Mouse (Mus musculus) hindbrain, embryonic 11.5 days (tissue): ENCODE measurements around the gene Rbm17. TPM values are rescaled to one million over a fixed set of nuclear protein-coding genes. Genes with fewer than 3 reads are reported as not detected.

Experiments used
- ATAC-seq: fragments of 200-750 bp; cut with Nextera tagmentation; 2 replicates; pipeline ENCODE4 v1.8.0; 2017; ENCODE audit warnings: mild to moderate bottlenecking, moderate TSS enrichment, moderate library complexity; ENCODE audit not compliant: low FRiP score
- DNase-seq: peaks from one replicate; pipeline ENCODE4 v3.0.0-alpha.2; 2015; ENCODE audit warnings: low spot score
- H3K27ac ChIP-seq: fragments of 300-500 bp; sonication (generic); 2 replicates; pipeline ENCODE4 v1.5.1; 2014; ENCODE audit warnings: mild to moderate bottlenecking, low read depth, low read length
- H3K27me3 ChIP-seq: fragments of 300-500 bp; sonication (generic); 2 replicates; pipeline ENCODE4 v1.6.1; 2014; ENCODE audit warnings: mild to moderate bottlenecking, low read length, moderate library complexity, mixed read lengths; ENCODE audit not compliant: control insufficient read depth, insufficient read depth
- H3K36me3 ChIP-seq: fragments of 300-500 bp; sonication (generic); 2 replicates; pipeline ENCODE4 v1.6.1; 2014; ENCODE audit warnings: mild to moderate bottlenecking, low read length, moderate library complexity, mixed read lengths; ENCODE audit not compliant: control insufficient read depth, insufficient read depth
- H3K4me1 ChIP-seq: fragments of 300-500 bp; sonication (generic); replicated peaks from 2 replicates; pipeline ENCODE4 v1.6.1; 2014; ENCODE audit warnings: low read length, mixed read lengths; ENCODE audit not compliant: control insufficient read depth, insufficient read depth
- H3K4me2 ChIP-seq: fragments of 300-500 bp; sonication (generic); replicated peaks from 2 replicates; pipeline ENCODE4 v1.6.1; 2014; ENCODE audit warnings: mild to moderate bottlenecking, low read depth, low read length
- H3K4me3 ChIP-seq: fragments of 300-500 bp; sonication (generic); 2 replicates; pipeline ENCODE4 v1.5.1; 2014; ENCODE audit warnings: low read depth, low read length
- H3K9ac ChIP-seq: fragments of 300-500 bp; sonication (generic); 2 replicates; pipeline ENCODE4 v1.6.1; 2014; ENCODE audit warnings: low read depth, low read length
- H3K9me3 ChIP-seq: fragments of 300-500 bp; sonication (generic); 2 replicates; pipeline ENCODE4 v1.6.1; 2016; ENCODE audit warnings: low read length; ENCODE audit not compliant: control insufficient read depth
- WGBS: fragments of 180-500 bp; shearing (Covaris S2); extraction: QIAGEN DNeasy Blood & Tissue Kit; methylation state at CpG from one replicate; pipeline ENCODE4 v1.1.7; 2014; 5-methylcytosine and 5-hydroxymethylcytosine counted together
- polyA plus RNA-seq: library from polyadenylated mRNA; unstranded; fragments of >200 nt; fragmentation: Nextera tagmentation; extraction: Ambion mirVana; gene quantifications from 2 replicates; pipeline ENCODE4 v1.2.1, GENCODE M21; 2014

Rbm17 gene
- 178 and 191 TPM in 2 replicates for polyA plus RNA-seq

DNA sequence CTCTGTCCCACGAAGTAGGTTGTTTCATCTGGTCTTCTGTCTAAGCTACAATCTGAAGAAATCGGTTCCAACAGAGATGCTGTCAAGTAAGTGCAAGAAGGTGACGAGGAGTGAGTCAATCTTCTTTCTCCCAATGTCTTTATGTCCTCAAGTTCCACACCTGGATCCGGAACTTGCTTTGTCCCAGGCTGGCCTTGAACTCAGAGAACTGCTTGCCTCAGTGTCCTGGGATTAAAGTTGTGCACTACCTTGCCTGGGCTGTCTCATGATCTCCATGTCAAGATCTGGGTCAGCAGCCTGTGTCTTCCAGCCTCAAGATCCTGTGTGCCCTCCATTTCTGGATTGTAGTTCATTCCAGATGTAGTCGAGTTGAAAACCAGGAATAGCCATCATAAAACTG is at the start of gene Rbm17:
Gene Rbm17 (minus strand): TSS at position 101 of the 400 bp plus-strand sequence.
- Histone ChIP-seq H3K27me3 (no peaks in the 10 kb centered on the region), H3K27ac (peak within 1 kb of the TSS; percentile 61; the same call in 1 of the 2 replicates), H3K4me2 (no peak within 1 kb of the TSS), H3K36me3 (0 out of 2 replicates have a peak, but pooled peaks cover 2% of the 10 kb centered on the region), H3K4me1 (no peaks in the 10 kb centered on the region), H3K4me3 (peak within 1 kb of the TSS; percentile 92), H3K9me3 (no peaks in the 10 kb centered on the region), H3K9ac (peak within 1 kb of the TSS; percentile 97)
- WGBS = 86% methylated on average over 5 of the region's 5 CpGs
- no peak for DNase-seq
- ATAC-seq = no peak

GRCm38 (mm10) chr2:11653330-11653729 is 49.4 kb upstream of the Rbm17 start:
- ATAC-seq = no peak
- no peak overlapping the region for H3K27ac ChIP-seq
- no peaks in the 10 kb centered on the region for H3K27me3 ChIP-seq
- H3K4me1 ChIP-seq = no peaks in the 10 kb centered on the region
- H3K9ac ChIP-seq = no peak overlapping the region
- no peaks in the 10 kb centered on the region for H3K9me3 ChIP-seq
- no peak overlapping the region for H3K4me2 ChIP-seq
- no peaks in the 10 kb centered on the region for H3K36me3 ChIP-seq
- no peak overlapping the region for H3K4me3 ChIP-seq
- WGBS = 63% methylated on average over 6 of the region's 6 CpGs
- DNase-seq = no peak

DNA sequence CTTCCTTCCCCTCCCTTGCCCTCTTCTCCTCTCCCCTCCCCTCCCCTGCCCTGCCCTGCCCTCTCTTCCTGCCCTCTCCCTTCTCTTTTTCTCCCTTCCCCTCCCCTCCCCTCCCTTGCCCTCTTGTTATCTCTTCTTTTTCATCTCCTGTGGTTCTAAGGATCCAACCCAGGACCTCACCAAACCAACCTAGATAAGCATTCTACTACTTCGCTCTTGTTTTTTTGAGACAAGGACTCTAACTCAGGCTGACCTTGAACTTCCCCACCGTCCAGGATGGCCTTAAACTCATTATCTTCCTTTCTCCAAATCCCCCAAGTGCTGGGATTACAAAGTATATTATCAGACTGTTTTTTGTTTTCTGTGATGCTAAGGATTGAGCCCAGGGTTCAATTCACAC is 48.8 kb upstream of the Rbm17 start:
- ATAC-seq (no peak), DNase-seq (no peak)
- Histone ChIP-seq H3K27ac (no peak overlapping the region), H3K4me1 (no peaks in the 10 kb centered on the region), H3K4me3 (no peak overlapping the region), H3K9ac (no peak overlapping the region), H3K27me3 (no peaks in the 10 kb centered on the region), H3K4me2 (no peak overlapping the region), H3K9me3 (no peaks in the 10 kb centered on the region), H3K36me3 (no peaks in the 10 kb centered on the region)
- 73% methylated on average over 2 of the region's 2 CpGs for WGBS

DNA sequence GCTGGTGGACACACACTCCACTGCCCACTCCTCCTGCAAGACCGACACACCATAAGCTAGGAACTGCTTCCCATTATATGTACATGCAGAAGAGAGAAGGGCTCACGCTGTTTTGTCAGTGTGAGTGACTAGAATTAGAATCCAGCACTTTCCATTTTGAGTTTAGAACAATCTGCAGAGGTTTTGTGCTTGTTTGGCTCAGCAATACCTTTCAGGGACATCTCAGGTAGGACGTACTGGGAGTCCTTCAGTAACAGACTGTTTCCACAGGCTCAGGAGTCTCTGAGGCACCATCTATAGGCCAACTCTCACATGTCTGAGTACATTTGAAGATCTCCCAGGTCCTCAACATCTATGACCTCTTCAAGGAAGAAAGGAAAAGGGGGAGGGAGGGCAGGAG is 48.2 kb upstream of the Rbm17 start:
- no peak overlapping the region for H3K4me3 ChIP-seq
- H3K4me1 ChIP-seq = no peaks in the 10 kb centered on the region
- H3K4me2 ChIP-seq = no peak overlapping the region
- no peak for DNase-seq
- ATAC-seq = no peak
- H3K27ac ChIP-seq = no peak overlapping the region
- no peaks in the 10 kb centered on the region for H3K27me3 ChIP-seq
- no peaks in the 10 kb centered on the region for H3K9me3 ChIP-seq
- 75% methylated on average over 3 of the region's 3 CpGs for WGBS
- no peak overlapping the region for H3K9ac ChIP-seq
- no peaks in the 10 kb centered on the region for H3K36me3 ChIP-seq

DNA sequence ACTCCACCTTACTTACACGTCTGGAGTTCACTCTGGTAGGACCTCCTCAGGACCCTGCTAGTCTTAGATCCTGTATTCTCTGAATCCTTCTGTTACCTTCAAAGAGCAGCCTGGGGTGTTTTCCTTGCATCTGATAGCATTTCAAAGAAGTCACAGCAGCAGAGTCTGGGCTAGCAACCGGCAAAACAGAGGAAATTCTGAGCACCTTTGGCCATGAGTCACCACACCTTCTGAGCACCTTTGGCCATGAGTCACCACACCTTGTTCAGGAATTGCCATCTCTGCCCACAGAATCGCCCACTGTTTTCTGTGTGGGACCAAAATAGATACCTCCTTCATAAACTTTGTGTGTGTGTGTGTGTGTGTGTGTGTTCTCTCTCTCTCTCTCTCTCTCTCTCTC is 47.5 kb upstream of the Rbm17 start:
- Histone ChIP-seq H3K4me1 (no peaks in the 10 kb centered on the region), H3K27ac (no peak overlapping the region), H3K36me3 (no peaks in the 10 kb centered on the region), H3K27me3 (no peaks in the 10 kb centered on the region), H3K4me3 (no peak overlapping the region), H3K9me3 (no peaks in the 10 kb centered on the region), H3K9ac (no peak overlapping the region), H3K4me2 (no peak overlapping the region)
- no peak for ATAC-seq
- no peak for DNase-seq
- WGBS = 52% methylated on average over 3 of the region's 3 CpGs

DNA sequence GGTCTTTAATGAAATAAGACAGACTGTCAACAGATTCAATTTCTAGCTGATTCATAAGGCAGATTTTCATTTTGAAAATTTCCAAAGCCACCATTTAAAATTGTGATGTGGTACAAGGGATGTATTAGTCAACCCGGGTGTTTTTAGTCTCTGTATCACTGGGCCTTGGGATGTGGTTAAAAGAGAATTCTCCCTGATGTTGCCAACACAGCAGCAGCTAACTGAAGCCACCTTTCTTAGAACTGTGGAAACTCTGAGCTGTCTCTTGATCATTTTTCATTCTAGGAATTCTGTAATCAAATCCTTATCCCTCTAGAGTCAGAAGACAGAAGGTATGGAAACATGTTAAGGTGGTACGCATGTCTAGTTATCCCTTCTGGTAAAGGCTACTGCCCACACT is 41.3 kb upstream of the Rbm17 start:
- WGBS = 80% methylated on average over 2 of the region's 2 CpGs
- Histone ChIP-seq H3K4me3 (no peak overlapping the region), H3K36me3 (no peaks in the 10 kb centered on the region), H3K9ac (no peak overlapping the region), H3K27ac (no peak overlapping the region), H3K9me3 (no peaks in the 10 kb centered on the region), H3K4me1 (no peaks in the 10 kb centered on the region), H3K4me2 (no peak overlapping the region), H3K27me3 (no peaks in the 10 kb centered on the region)
- ATAC-seq (no peak), DNase-seq (no peak)

DNA sequence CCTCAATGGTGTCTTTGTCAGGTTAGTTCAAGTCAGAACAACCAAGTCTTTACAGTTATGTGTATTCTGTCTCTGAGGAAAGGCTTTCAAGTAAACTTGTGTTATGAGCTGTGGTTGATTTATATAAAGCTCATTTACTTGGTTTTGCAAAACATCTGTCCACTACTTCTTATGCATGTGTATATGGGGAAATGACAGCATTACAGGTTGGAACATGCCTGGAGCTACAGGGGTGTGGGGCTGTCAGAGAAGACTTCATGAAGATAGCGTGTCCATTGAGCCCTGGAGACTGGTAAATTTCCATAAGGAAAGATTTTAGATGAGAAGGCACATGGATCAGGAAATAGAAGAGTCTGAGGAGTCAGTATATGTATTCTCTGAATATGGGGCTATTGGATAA is 40.1 kb upstream of the Rbm17 start:
- Histone ChIP-seq H3K27ac (no peak overlapping the region), H3K36me3 (no peaks in the 10 kb centered on the region), H3K9me3 (no peaks in the 10 kb centered on the region), H3K27me3 (no peaks in the 10 kb centered on the region), H3K4me1 (no peaks in the 10 kb centered on the region), H3K4me3 (no peak overlapping the region), H3K4me2 (no peak overlapping the region), H3K9ac (no peak overlapping the region)
- WGBS = 100% methylated on average over 1 of the region's 1 CpGs
- ATAC-seq = no peak
- DNase-seq = no peak

- H3K4me1 ChIP-seq = no peaks in the 10 kb centered on the region
- no peak for DNase-seq
- no peaks in the 10 kb centered on the region for H3K27me3 ChIP-seq
- no peak within 1 kb of the TSS for H3K9ac ChIP-seq
- no peak for ATAC-seq
- H3K27ac ChIP-seq = no peak within 1 kb of the TSS
- 90% methylated on average over 3 of the region's 3 CpGs for WGBS
- H3K4me3 ChIP-seq = no peak within 1 kb of the TSS
- no peaks in the 10 kb centered on the region for H3K36me3 ChIP-seq
- no peaks in the 10 kb centered on the region for H3K9me3 ChIP-seq
- H3K4me2 ChIP-seq = no peak within 1 kb of the TSS
These were observed 38.5 kb upstream of the Rbm17 start, which contains the start of gene Il2ra for GRCm38 (mm10) chr2:11642451-11642941. Gene Il2ra, plus strand, starts transcription at chr2:11642807.

- no peaks in the 10 kb centered on the region for H3K36me3 ChIP-seq
- no peaks in the 10 kb centered on the region for H3K4me1 ChIP-seq
- 74% methylated on average over 1 of the region's 1 CpGs for WGBS
- H3K27me3 ChIP-seq = no peaks in the 10 kb centered on the region
- H3K4me3 ChIP-seq = no peak overlapping the region
- no peak overlapping the region for H3K27ac ChIP-seq
- H3K9me3 ChIP-seq = no peaks in the 10 kb centered on the region
- no peak overlapping the region for H3K9ac ChIP-seq
- H3K4me2 ChIP-seq = no peak overlapping the region
- DNase-seq (no peak), ATAC-seq (no peak)
These were observed 33.2 kb upstream of the Rbm17 start for GRCm38 (mm10) chr2:11637115-11637514.
